Mouse (Mus musculus) megakaryocyte, embryonic 14.5 days (primary cell): ENCODE measurements around the gene Gigyf1.

Experiments
- FLI1 ChIP-seq: IDR thresholded peaks from 2 replicates; pipeline ENCODE4 v1.6.1; 2012; ENCODE audit warnings: low read length, inconsistent platforms, mixed read lengths
- GATA1 ChIP-seq: IDR thresholded peaks from 3 replicates; pipeline ENCODE4 v1.6.1; 2012; ENCODE audit warnings: mixed read lengths, low read length, inconsistent platforms, borderline replicate concordance

GRCm38 (mm10) chr5:137510573-137511390 is 7.6 kb upstream of the Gigyf1 start:
- TF ChIP-seq GATA1 (no peak), FLI1 (no peak)
